Mouse (Mus musculus) urinary bladder, postnatal 10 days (tissue): ENCODE results near the gene Sergef.
A peak's percentile ranks its signal among the peaks of the same experiment; 100 is the strongest.

Experiments used
- DNase-seq: peaks from one replicate; pipeline ENCODE4 v3.0.0; 2022; ENCODE audit warnings: low spot score

Sergef gene

GRCm38 (mm10) chr7:46403616-46404485 is 235.8 kb downstream of the Sergef start:
- DNase-seq, result no peak

GRCm38 (mm10) chr7:46401371-46402180 is 238.0 kb downstream of the Sergef start:
- no peak for DNase-seq

DNA sequence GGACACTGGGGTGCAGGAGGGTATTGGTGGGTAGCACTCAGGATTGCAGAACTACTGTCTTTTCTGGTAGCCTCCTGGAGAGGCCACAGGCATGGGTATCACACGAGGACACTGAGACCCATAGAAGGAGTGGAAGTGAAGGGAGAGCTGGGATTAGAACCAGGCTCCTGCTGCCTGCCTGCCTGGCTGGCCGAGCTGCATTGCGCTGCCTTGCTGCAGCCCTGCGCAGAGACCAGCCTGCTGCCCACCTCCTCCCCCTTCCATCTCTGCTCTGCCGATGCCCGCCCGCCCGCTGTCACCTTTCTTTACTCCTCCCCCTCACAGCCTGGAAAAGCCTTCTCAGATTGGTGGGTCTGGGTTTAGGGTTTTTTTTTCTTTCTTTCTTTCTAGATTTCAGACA is 239.3 kb downstream of the Sergef start:
- DNase-seq, result no peak

DNA sequence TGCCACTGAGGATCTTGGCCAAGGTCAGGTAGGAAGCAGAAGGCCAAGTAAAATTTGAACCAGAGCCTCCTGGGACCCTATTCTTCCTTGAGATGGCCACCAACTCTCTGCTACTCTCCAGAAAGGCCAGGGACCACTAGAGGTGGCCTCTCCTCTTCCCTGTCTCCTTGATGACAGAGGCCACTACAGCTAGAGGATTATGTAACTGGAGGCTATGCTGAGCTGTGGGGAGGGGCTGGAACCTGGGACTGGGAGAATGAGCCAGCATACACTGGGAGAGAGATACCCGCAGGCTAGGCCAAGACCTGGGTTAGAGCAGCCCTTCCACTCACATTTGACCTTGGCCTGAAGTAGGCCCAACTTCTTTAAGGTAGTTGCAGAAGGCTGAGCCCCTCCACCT is 239.9 kb downstream of the Sergef start:
- DNase-seq, result no peak

GRCm38 (mm10) chr7:46398612-46399011 is 241.0 kb downstream of the Sergef start:
- no peak for DNase-seq

DNA sequence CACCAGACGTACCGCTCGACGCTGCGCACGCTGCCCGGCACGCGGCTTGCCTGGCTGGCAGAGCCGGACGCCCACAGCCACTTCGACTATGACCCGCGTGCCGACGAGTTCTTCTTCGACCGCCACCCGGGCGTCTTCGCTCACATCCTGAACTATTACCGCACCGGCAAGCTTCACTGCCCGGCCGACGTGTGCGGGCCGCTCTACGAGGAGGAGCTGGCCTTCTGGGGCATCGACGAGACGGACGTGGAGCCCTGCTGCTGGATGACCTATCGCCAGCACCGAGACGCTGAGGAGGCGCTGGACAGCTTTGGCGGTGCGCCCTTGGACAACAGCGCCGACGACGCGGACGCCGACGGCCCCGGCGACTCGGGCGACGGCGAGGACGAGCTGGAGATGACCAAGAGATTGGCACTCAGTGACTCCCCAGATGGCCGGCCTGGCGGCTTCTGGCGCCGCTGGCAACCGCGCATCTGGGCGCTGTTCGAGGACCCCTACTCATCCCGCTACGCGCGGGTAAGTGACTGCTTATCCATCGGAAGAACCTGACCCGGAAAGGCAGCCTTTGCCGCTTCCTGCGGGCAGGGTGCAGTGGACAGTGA is 241.8 kb downstream of the Sergef start:
- DNase-seq, result no peak

- DNase-seq, result no peak
Observed at GRCm38 (mm10) chr7:46396928-46397731, 242.5 kb downstream of the Sergef start.

GRCm38 (mm10) chr7:46396231-46396927 is 243.2 kb downstream of the Sergef start, which contains the start of gene Kcnc1:
TSS of gene Kcnc1 (plus strand) at chr7:46396497.
- peak; percentile 45 for DNase-seq

DNA sequence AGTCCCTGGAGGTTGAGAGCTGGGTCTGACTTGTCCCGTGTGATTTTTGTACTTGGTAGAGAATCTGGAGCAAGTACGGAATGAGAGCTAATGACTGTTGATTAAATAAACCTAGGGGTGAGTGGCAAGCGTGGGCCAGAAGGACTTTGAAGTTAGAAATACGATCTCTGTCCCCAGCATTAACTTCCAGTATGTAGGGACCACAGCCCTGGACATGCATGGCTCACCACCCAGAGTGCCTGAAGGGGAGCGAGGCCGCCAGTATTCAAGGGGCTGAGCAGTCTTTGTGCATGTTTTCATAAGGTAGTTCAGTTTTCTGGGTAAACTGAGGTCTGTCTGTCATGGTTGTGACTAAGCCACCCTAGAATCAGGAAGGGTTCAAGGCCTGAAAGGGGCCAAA is 244.0 kb downstream of the Sergef start:
- no peak for DNase-seq

DNA sequence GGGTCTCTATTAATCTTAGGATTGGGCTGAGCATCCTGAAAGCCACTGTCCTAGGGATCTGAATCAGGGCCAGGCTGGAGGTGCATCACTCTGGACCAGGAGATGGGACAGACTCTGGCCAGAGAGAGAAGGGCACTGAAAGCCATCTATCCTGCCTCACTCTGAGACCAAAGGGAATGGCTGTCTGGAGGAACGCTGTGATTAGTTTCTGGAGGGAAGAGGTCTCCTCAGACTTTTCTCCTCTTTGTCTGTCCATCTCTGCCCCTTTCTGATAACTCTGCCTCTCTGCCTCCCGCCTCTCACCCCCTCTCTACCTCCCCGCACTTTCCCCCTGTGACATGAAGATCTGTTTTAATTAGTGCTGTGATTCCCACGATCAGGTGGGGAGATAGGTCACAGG is 244.7 kb downstream of the Sergef start:
- no peak for DNase-seq

GRCm38 (mm10) chr7:46393718-46394511 is 245.7 kb downstream of the Sergef start:
- no peak for DNase-seq
